9 mouse cellular contexts compared by ENCODE assay signal in the genomic region with DNA sequence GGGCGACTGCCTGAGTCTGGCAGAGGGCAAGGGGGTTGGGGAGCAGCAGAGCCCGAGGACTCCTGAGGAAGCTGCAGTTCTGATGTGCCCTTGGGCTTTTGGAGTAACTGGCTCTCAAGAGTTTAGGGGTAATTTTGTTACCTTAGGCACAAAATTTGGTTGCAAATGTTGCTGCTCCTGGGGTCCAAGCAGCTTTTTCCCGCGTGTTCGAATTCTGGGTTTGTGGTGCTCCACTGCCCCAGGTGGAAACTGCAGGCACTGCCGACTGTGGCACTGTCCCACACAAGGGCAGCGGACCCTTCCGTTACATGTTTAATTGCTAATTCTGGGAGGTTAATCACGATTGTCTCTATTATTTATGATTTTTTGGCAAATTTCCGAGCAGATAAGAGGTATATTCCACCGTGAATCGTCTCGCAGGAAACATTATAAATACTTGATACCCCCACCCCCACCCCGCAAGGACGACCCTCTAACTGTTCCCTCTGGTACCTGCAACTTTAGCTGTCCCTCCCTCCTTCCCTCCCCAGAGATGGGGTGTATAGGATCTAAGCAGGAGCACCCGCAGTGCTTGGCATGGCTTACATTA. TPM values are rescaled to one million over a fixed set of nuclear protein-coding genes. Genes with fewer than 3 reads are reported as not detected.
DNase-seq lines count a peak whose midpoint lies in the region; ATAC-seq and TF ChIP-seq lines count a peak whose summit lies in the region.
"Had no signal": no experiment of that assay in that cellular context is flagged by ENCODE, and none has a peak within 500 bp of the region (broad histone marks: within the 10 kb centered on the region; RNA-seq: fewer than 3 reads in every experiment).

No protein-coding gene starts in this region.

- WGBS in hindbrain, embryonic 15.5 days = 11% methylated on average over 16 of the region's 16 CpGs
- WGBS in hindbrain, embryonic 10.5 days = 5% methylated on average over 16 of the region's 16 CpGs
- WGBS in embryonic facial prominence, embryonic 14.5 days = 10% methylated on average over 16 of the region's 16 CpGs
- 3% methylated on average over 16 of the region's 16 CpGs for WGBS in midbrain, embryonic 14.5 days

- 0 out of 2 replicates have a peak, but pooled peaks have one; percentile 42 for ATAC-seq in hindbrain, embryonic 15.5 days (ENCODE audit: low FRiP score, low read depth)
- ATAC-seq in embryonic facial prominence, embryonic 14.5 days (ENCODE audit: low read depth) = no peak
- ATAC-seq in midbrain, embryonic 14.5 days (ENCODE audit: low FRiP score, low TSS enrichment) = no peak

- H3K4me2 ChIP-seq in hindbrain, embryonic 15.5 days = no peak overlapping the region
- H3K4me2 ChIP-seq in embryonic facial prominence, embryonic 14.5 days (ENCODE audit: low read depth, low read length) = peak overlapping the region; percentile 38
- no peak overlapping the region for H3K4me2 ChIP-seq in midbrain, embryonic 14.5 days (ENCODE audit: low read length)

- peak; percentile 48; the same call in 1 of the 2 replicates for TF ChIP-seq CTCF in brain, embryonic 14.5 days (IDR thresholded peaks at IDR 0.05; ENCODE audit: borderline replicate concordance, extremely low read depth, insufficient read depth, insufficient read length)

- DNase-seq in hindbrain, embryonic 10.5 days (ENCODE audit: low spot score) = no peak
- no peak for DNase-seq in brain, embryonic 14.5 days (ENCODE audit: low read depth)
- DNase-seq in embryonic facial prominence, embryonic 14.5 days (ENCODE audit: low spot score) = no peak
- DNase-seq in midbrain, embryonic 14.5 days = peak; percentile 40
- no peak for DNase-seq in frontal cortex, postnatal 25 days (ENCODE audit: low spot score in 2 of 2)
- no peak for DNase-seq in kidney, postnatal 25 days
- no peak for DNase-seq in thymus, postnatal 14 days
- DNase-seq: kidney, postnatal 4 days had no signal

- H3K4me3 ChIP-seq in hindbrain, embryonic 15.5 days = no peak overlapping the region
- H3K4me3 ChIP-seq in hindbrain, embryonic 10.5 days = no peak overlapping the region
- H3K4me3 ChIP-seq in embryonic facial prominence, embryonic 14.5 days (ENCODE audit: low read depth, low read length) = peak overlapping the region; percentile 14; the same call in 1 of the 2 replicates
- H3K4me3 ChIP-seq in midbrain, embryonic 14.5 days (replicated peaks; ENCODE audit: low read depth, low read length) = no peak overlapping the region

- no peaks in the 10 kb centered on the region for H3K9me3 ChIP-seq in hindbrain, embryonic 15.5 days
- H3K9me3 ChIP-seq in hindbrain, embryonic 10.5 days = no peaks in the 10 kb centered on the region
- H3K9me3 ChIP-seq in embryonic facial prominence, embryonic 14.5 days (ENCODE audit: control insufficient read depth, low read length) = no peaks in the 10 kb centered on the region
- H3K9me3 ChIP-seq in midbrain, embryonic 14.5 days (ENCODE audit: control insufficient read depth, low read length) = no peaks in the 10 kb centered on the region

- no peak overlapping the region for H3K9ac ChIP-seq in hindbrain, embryonic 15.5 days
- H3K9ac ChIP-seq in embryonic facial prominence, embryonic 14.5 days (ENCODE audit: low read depth, low read length) = no peak overlapping the region
- H3K9ac ChIP-seq in midbrain, embryonic 14.5 days (replicated peaks; ENCODE audit: low read length) = no peak overlapping the region

- H3K27ac ChIP-seq in hindbrain, embryonic 15.5 days (replicated peaks) = no peak overlapping the region
- no peak overlapping the region for H3K27ac ChIP-seq in hindbrain, embryonic 10.5 days
- H3K27ac ChIP-seq in embryonic facial prominence, embryonic 14.5 days (replicated peaks; ENCODE audit: low read depth, low read length) = no peak overlapping the region
- no peak overlapping the region for H3K27ac ChIP-seq in midbrain, embryonic 14.5 days (replicated peaks; ENCODE audit: low read depth, low read length)

- H3K27me3 ChIP-seq in hindbrain, embryonic 15.5 days = peaks cover 67% of the 10 kb centered on the region
- H3K27me3 ChIP-seq in hindbrain, embryonic 10.5 days (ENCODE audit: insufficient read depth, poor library complexity, severe bottlenecking) = peaks cover 79% of the 10 kb centered on the region
- peaks cover 58% of the 10 kb centered on the region for H3K27me3 ChIP-seq in embryonic facial prominence, embryonic 14.5 days (replicated peaks; ENCODE audit: control insufficient read depth, insufficient read depth, low read length)
- H3K27me3 ChIP-seq in midbrain, embryonic 14.5 days (ENCODE audit: control insufficient read depth, insufficient read depth, low read length) = peaks cover 63% of the 10 kb centered on the region

- H3K4me1 ChIP-seq in hindbrain, embryonic 15.5 days (replicated peaks) = peaks cover 11% of the 10 kb centered on the region
- peaks cover 23% of the 10 kb centered on the region for H3K4me1 ChIP-seq in hindbrain, embryonic 10.5 days (replicated peaks)
- peaks cover 9% of the 10 kb centered on the region; the same call in 1 of the 2 replicates for H3K4me1 ChIP-seq in embryonic facial prominence, embryonic 14.5 days (ENCODE audit: control insufficient read depth, insufficient read depth, low read length)
- peaks cover 4% of the 10 kb centered on the region; the same call in 1 of the 2 replicates for H3K4me1 ChIP-seq in midbrain, embryonic 14.5 days (ENCODE audit: control insufficient read depth, insufficient read depth, low read length)

- no peak for TF ChIP-seq POLR2A in brain, embryonic 14.5 days (IDR thresholded peaks at IDR 0.05; ENCODE audit: borderline replicate concordance, extremely low read depth, insufficient read depth, insufficient read length, poor library complexity, severe bottlenecking)

- H3K36me3 ChIP-seq in hindbrain, embryonic 15.5 days = no peaks in the 10 kb centered on the region
- H3K36me3 ChIP-seq in hindbrain, embryonic 10.5 days = no peaks in the 10 kb centered on the region
- H3K36me3 ChIP-seq in embryonic facial prominence, embryonic 14.5 days (ENCODE audit: control insufficient read depth, insufficient read depth, low read length) = no peaks in the 10 kb centered on the region
- no peaks in the 10 kb centered on the region for H3K36me3 ChIP-seq in midbrain, embryonic 14.5 days (ENCODE audit: control insufficient read depth, insufficient read depth, low read length)

RNA-seq across cellular contexts. Expression of a gene that starts 10.9 kb away (rescaled TPM):
- polyA plus RNA-seq in hindbrain, embryonic 15.5 days (2015; fragmentation: Nextera tagmentation; extraction: Ambion mirVana) = 4.2 and 6.4 TPM in 2 replicates
- polyA plus RNA-seq in hindbrain, embryonic 10.5 days (2016; fragmentation: Nextera tagmentation; extraction: Ambion mirVana) = 15.7 and 19.1 TPM in 2 replicates
- 1.5 and 3.7 TPM in 2 replicates for polyA plus RNA-seq in brain, embryonic 14.5 days (2012; rRNA removed)
- polyA plus RNA-seq in embryonic facial prominence, embryonic 14.5 days (2014; fragmentation: Nextera tagmentation; extraction: Ambion mirVana) = 7.3 and 7.9 TPM in 2 replicates
- polyA plus RNA-seq in midbrain, embryonic 14.5 days (2014; fragmentation: Nextera tagmentation; extraction: Ambion mirVana) = 3.6 and 4.2 TPM in 2 replicates

RNA-seq across cellular contexts. Expression of a gene that starts 37.4 kb away (rescaled TPM):
- 98.3 and 99.8 TPM in 2 replicates for polyA plus RNA-seq in hindbrain, embryonic 15.5 days (2015; fragmentation: Nextera tagmentation; extraction: Ambion mirVana)
- polyA plus RNA-seq in hindbrain, embryonic 10.5 days (2016; fragmentation: Nextera tagmentation; extraction: Ambion mirVana) = 122 and 135 TPM in 2 replicates
- polyA plus RNA-seq in brain, embryonic 14.5 days (2012; rRNA removed) = 36.0 and 36.7 TPM in 2 replicates
- 182 and 191 TPM in 2 replicates for polyA plus RNA-seq in embryonic facial prominence, embryonic 14.5 days (2014; fragmentation: Nextera tagmentation; extraction: Ambion mirVana)
- 75.6 and 94.1 TPM in 2 replicates for polyA plus RNA-seq in midbrain, embryonic 14.5 days (2014; fragmentation: Nextera tagmentation; extraction: Ambion mirVana)
